13 mouse cellular contexts compared by ENCODE assay signal in the genomic region with DNA sequence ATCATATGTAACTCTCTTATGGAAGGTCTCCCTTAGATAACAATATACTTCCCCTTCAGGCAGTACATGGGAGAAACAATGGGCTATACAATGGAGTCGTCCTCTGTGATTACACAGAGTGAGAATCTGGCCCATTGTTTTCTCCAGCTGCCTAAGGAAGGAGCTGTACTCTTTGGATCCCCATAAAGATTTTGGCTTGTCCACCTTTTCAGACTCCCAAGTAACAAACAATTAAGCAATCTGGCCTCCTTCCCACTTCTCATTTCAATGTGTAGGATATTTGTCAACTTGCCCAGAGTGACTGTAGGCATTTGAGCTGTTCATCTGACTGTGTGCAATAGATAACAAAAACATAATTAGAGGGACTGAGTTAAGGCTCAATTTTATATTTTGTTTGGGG. TPM values are rescaled to one million over a fixed set of nuclear protein-coding genes. Genes with fewer than 3 reads are reported as not detected.
DNase-seq lines count a peak whose midpoint lies in the region; ATAC-seq lines count a peak whose summit lies in the region.
"Had no signal": no experiment of that assay in that cellular context is flagged by ENCODE, and none has a peak within 500 bp of the region (broad histone marks: within the 10 kb centered on the region; RNA-seq: fewer than 3 reads in every experiment).

No protein-coding gene starts in this region.

- intact Hi-C loops in heart, postnatal 10 days (cut with DNase I), result loop anchor here (1.0 kb wide), 1 partner anchor 20 kb away; no protein-coding TSS in a partner anchor
- intact Hi-C loops in heart, postnatal 14 days (cut with DNase I), result no loop called here

- DNase-seq in heart, postnatal 10 days, result peak; percentile 17 to 28
- no peak for DNase-seq in heart, postnatal 14 days
- peak; percentile 14 for DNase-seq in retina, postnatal 1 day
- DNase-seq in retina, embryonic 14.5 days (ENCODE audit: low spot score), result no peak
- peak; percentile 61 for DNase-seq in brain, adult 2 months (ENCODE audit: low read depth, low spot score)
- DNase-seq in telencephalon, adult 2 months (ENCODE audit: low read depth, low spot score), result peak; percentile 36
- DNase-seq: cerebellum, postnatal 14 days; gastrocnemius, postnatal 25 days; kidney, adult 9 months; thymus, postnatal 25 days had no signal

- ATAC-seq in activated CD4-positive, CD25-positive, alpha-beta regulatory T cell, adult 4 months, result no peak
- ATAC-seq: CD4-positive, CD25-positive, alpha-beta regulatory T cell, adult 4 months had no signal

RNA-seq across cellular contexts. Expression of a gene that starts 50.7 kb away (rescaled TPM):
- 10 to 100 TPM; 13.9 to 32.2 TPM for total RNA-seq in heart, postnatal 10 days (2021)
- total RNA-seq in heart, postnatal 14 days (2021), result 10 to 100 TPM; 14.1 to 21.6 TPM
- polyA plus RNA-seq in activated CD4-positive, CD25-positive, alpha-beta regulatory T cell, adult 4 months (2017; shearing (Covaris generic)), result 1 to 10 TPM in 1 of 2 experiments, under 1 TPM in 1; 0.78 to 1.6 TPM
- total RNA-seq: G1E had no signal
- polyA plus RNA-seq: G1E had no signal

Comparison
In these comparisons a context has a peak if more than half of its experiments do, and no peak if none do; other contexts are left out.
1. DNase-seq: peak in heart, postnatal 10 days (2 of 2), retina, postnatal 1 day (single experiment), brain, adult 2 months (single experiment) and telencephalon, adult 2 months (single experiment); none in heart, postnatal 14 days (0 of 2) and retina, embryonic 14.5 days (single experiment).